Mouse (Mus musculus): ENCODE measurements at regions not wholly inside any gene's neighbourhood (a gene's known extent, or its start where the extent isn't known, plus 50 kb on each side); places are given as distances from the start of the nearest gene placed in this dataset.

DNA sequence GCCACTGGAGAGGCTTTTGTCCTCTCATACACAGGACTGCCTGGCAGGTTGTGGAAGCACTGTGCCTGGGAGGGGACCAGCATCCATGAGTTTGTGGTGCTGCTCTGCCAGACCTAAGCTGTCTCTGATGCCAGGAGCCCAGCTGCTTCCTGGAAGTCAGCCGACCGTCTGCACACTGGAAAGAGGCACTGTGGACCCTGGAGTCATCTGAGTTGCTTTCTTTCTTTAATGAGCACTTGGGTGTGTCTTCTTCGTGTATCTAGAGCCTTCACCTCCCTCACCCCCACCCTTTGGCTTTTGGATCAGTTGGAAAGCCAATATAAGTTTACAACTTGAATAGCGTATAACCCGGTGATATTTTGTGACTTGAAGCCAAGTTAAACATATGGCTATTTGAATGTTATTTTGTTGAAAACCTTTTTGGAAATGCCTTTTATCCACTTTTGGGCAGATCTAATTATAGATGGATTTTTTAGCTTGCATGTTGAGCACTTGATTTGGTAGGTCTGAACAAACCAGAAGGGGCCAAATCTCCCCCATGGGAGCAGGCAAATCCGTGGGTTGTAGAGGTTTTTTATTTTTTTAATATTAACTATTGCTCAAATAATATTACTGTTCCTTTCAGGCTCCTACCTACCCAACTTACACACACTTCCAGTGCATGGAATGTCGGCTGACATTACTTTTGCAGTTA is 92.6 kb upstream of the Twist2 start:
- 65% methylated on average over 7 of the region's 7 CpGs for WGBS
- no peaks in the 10 kb centered on the region for H3K27me3 ChIP-seq (ENCODE audit: control insufficient read depth, insufficient read depth, low read length)
- DNase-seq = no peak
- H3K4me3 ChIP-seq (ENCODE audit: control insufficient read depth, insufficient read depth, low read length) = no peak overlapping the region
- TF ChIP-seq CTCF (IDR thresholded peaks at IDR 0.05; ENCODE audit: borderline replicate concordance, control insufficient read depth, extremely low read depth, insufficient read depth, low read length, poor library complexity) (no peak), POLR2A (IDR thresholded peaks at IDR 0.05; ENCODE audit: control insufficient read depth, extremely low read depth, insufficient read depth, low read length, poor library complexity) (no peak)
- H3K4me1 ChIP-seq (replicated peaks; ENCODE audit: control insufficient read depth, insufficient read depth, low read length) = no peaks in the 10 kb centered on the region
- no peaks in the 10 kb centered on the region for H3K36me3 ChIP-seq (ENCODE audit: control insufficient read depth, insufficient read depth, low read length)
- no peak overlapping the region for H3K27ac ChIP-seq (ENCODE audit: control insufficient read depth, insufficient read depth, low read length)

DNA sequence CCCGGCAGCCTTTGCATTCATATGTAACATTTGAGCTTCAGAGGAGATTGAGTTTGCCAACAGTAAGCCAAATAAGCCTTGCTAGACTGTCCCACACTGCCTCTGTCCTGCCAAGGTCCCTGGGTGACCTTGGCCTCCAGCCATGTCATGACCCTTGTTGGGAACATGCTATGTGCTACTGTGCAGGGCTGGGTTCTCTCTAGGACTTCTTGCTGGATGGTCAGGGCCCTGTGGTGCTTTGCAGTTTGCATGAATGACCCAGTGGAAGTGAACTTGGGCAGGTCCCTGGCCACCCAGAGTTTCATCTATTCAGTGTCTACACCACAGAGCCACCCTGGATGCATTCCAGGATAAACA is 92.0 kb upstream of the Twist2 start:
- no peak overlapping the region for H3K27ac ChIP-seq (ENCODE audit: control insufficient read depth, insufficient read depth, low read length)
- TF ChIP-seq CTCF (IDR thresholded peaks at IDR 0.05; ENCODE audit: borderline replicate concordance, control insufficient read depth, extremely low read depth, insufficient read depth, low read length, poor library complexity) (no peak), POLR2A (IDR thresholded peaks at IDR 0.05; ENCODE audit: control insufficient read depth, extremely low read depth, insufficient read depth, low read length, poor library complexity) (no peak)
- 84% methylated on average over 1 of the region's 1 CpGs for WGBS
- H3K4me3 ChIP-seq (ENCODE audit: control insufficient read depth, insufficient read depth, low read length) = no peak overlapping the region
- no peak for DNase-seq
- no peaks in the 10 kb centered on the region for H3K4me1 ChIP-seq (replicated peaks; ENCODE audit: control insufficient read depth, insufficient read depth, low read length)
- no peaks in the 10 kb centered on the region for H3K27me3 ChIP-seq (ENCODE audit: control insufficient read depth, insufficient read depth, low read length)
- no peaks in the 10 kb centered on the region for H3K36me3 ChIP-seq (ENCODE audit: control insufficient read depth, insufficient read depth, low read length)

DNA sequence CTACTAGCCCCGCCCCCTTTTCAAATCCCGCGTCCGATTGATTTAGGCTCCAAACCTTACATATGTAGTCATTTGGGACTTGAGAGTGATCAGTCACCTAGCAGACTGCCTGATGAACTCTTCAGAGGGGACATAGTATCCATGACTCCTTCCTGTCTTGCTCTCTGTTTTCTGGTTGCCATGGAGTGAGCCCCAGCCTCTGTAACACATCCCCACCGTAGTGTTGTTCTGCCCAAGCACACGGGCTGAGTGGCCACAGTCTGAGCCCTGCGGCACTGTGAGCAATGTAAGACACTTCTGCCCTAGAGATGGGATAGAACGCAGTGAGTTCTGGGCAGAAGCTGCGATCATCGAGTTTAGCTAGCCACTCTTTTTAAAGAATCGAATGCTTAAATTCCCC is 88.1 kb upstream of the Twist2 start:
- no peaks in the 10 kb centered on the region for H3K27me3 ChIP-seq (ENCODE audit: control insufficient read depth, insufficient read depth, low read length)
- DNase-seq = no peak
- H3K27ac ChIP-seq (ENCODE audit: control insufficient read depth, insufficient read depth, low read length) = no peak overlapping the region
- 92% methylated on average over 11 of the region's 11 CpGs for WGBS
- H3K4me3 ChIP-seq (ENCODE audit: control insufficient read depth, insufficient read depth, low read length) = no peak overlapping the region
- H3K36me3 ChIP-seq (ENCODE audit: control insufficient read depth, insufficient read depth, low read length) = no peaks in the 10 kb centered on the region
- TF ChIP-seq POLR2A (IDR thresholded peaks at IDR 0.05; ENCODE audit: control insufficient read depth, extremely low read depth, insufficient read depth, low read length, poor library complexity) (no peak), CTCF (IDR thresholded peaks at IDR 0.05; ENCODE audit: borderline replicate concordance, control insufficient read depth, extremely low read depth, insufficient read depth, low read length, poor library complexity) (no peak)
- H3K4me1 ChIP-seq (replicated peaks; ENCODE audit: control insufficient read depth, insufficient read depth, low read length) = no peaks in the 10 kb centered on the region

DNA sequence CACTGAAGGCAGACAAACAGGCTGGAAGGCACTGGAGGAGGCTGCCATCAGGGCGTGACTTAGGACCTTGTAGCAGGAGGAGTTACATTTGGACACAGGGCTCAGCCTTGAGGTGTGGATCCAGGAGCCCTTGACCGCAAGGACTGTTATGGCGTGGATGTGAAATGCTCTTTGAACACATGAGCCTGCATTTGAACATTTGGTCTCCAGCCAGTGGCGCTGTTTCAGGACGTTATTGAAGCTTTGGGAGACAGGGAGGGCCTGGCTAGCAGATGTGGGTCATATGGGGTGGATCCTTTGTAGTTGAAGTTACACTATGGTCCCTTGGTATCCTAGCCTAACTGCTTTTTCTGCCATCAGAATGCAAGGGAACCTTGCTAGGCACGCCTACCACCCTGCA is 87.0 kb upstream of the Twist2 start:
- no peak for TF ChIP-seq CTCF (IDR thresholded peaks at IDR 0.05; ENCODE audit: borderline replicate concordance, control insufficient read depth, extremely low read depth, insufficient read depth, low read length, poor library complexity)
- H3K36me3 ChIP-seq (ENCODE audit: control insufficient read depth, insufficient read depth, low read length) = no peaks in the 10 kb centered on the region
- H3K27me3 ChIP-seq (ENCODE audit: control insufficient read depth, insufficient read depth, low read length) = no peaks in the 10 kb centered on the region
- H3K27ac ChIP-seq (ENCODE audit: control insufficient read depth, insufficient read depth, low read length) = no peak overlapping the region
- no peak for DNase-seq
- H3K4me3 ChIP-seq (ENCODE audit: control insufficient read depth, insufficient read depth, low read length) = no peak overlapping the region
- 82% methylated on average over 6 of the region's 6 CpGs for WGBS
- H3K4me1 ChIP-seq (replicated peaks; ENCODE audit: control insufficient read depth, insufficient read depth, low read length) = no peaks in the 10 kb centered on the region

DNA sequence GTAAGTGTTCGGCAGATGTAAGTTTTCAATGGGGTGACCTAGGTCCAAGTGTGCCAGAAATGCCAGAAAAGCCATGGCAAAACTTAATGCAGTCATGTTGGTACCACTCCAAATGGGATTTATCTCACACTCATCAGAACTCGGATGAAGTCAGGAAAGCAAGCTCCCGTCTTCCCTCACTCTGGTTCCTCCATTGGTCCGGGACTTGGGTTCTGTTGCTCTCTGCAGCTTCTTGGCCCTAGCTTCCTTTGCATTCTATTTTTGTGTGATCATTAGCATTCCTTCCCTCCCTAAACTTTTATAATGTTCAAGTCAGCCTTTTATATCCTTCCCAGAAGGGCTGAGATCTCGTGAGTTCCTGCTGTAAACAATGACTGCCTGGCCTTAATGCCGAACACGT is 85.9 kb upstream of the Twist2 start:
- no peaks in the 10 kb centered on the region for H3K4me1 ChIP-seq (replicated peaks; ENCODE audit: control insufficient read depth, insufficient read depth, low read length)
- no peak overlapping the region for H3K4me3 ChIP-seq (ENCODE audit: control insufficient read depth, insufficient read depth, low read length)
- TF ChIP-seq CTCF (IDR thresholded peaks at IDR 0.05; ENCODE audit: borderline replicate concordance, control insufficient read depth, extremely low read depth, insufficient read depth, low read length, poor library complexity) = no peak
- TF ChIP-seq POLR2A (IDR thresholded peaks at IDR 0.05; ENCODE audit: control insufficient read depth, extremely low read depth, insufficient read depth, low read length, poor library complexity) = no peak
- H3K27me3 ChIP-seq (ENCODE audit: control insufficient read depth, insufficient read depth, low read length) = no peaks in the 10 kb centered on the region
- no peak for DNase-seq
- H3K36me3 ChIP-seq (ENCODE audit: control insufficient read depth, insufficient read depth, low read length) = no peaks in the 10 kb centered on the region
- 85% methylated on average over 7 of the region's 7 CpGs for WGBS
- H3K27ac ChIP-seq (ENCODE audit: control insufficient read depth, insufficient read depth, low read length) = no peak overlapping the region

DNA sequence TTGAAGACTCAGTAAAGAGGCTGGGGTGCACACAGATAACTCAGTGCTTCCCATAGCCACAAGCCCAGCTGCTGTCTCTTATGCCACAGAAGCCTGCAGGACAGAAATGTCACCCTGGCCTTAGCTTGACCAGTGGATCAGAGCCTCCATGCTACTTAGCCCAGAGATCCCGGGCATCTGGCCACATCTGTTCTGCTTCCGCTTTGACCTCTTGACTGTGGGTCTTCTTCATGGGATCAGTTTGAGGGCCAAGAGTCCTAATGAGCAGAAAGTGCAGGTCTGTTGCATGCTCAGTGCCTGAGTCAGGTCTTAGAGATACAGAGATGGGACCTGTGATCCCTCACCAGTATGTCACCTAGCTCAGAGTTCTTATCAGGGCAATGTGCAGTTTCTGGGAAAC is 85.5 kb upstream of the Twist2 start:
- H3K4me1 ChIP-seq (replicated peaks; ENCODE audit: control insufficient read depth, insufficient read depth, low read length) = no peaks in the 10 kb centered on the region
- H3K27ac ChIP-seq (ENCODE audit: control insufficient read depth, insufficient read depth, low read length) = no peak overlapping the region
- no peak overlapping the region for H3K4me3 ChIP-seq (ENCODE audit: control insufficient read depth, insufficient read depth, low read length)
- 95% methylated on average over 2 of the region's 2 CpGs for WGBS
- no peaks in the 10 kb centered on the region for H3K36me3 ChIP-seq (ENCODE audit: control insufficient read depth, insufficient read depth, low read length)
- no peak for DNase-seq
- TF ChIP-seq CTCF (IDR thresholded peaks at IDR 0.05; ENCODE audit: borderline replicate concordance, control insufficient read depth, extremely low read depth, insufficient read depth, low read length, poor library complexity) = no peak
- no peak for TF ChIP-seq POLR2A (IDR thresholded peaks at IDR 0.05; ENCODE audit: control insufficient read depth, extremely low read depth, insufficient read depth, low read length, poor library complexity)
- no peaks in the 10 kb centered on the region for H3K27me3 ChIP-seq (ENCODE audit: control insufficient read depth, insufficient read depth, low read length)

DNA sequence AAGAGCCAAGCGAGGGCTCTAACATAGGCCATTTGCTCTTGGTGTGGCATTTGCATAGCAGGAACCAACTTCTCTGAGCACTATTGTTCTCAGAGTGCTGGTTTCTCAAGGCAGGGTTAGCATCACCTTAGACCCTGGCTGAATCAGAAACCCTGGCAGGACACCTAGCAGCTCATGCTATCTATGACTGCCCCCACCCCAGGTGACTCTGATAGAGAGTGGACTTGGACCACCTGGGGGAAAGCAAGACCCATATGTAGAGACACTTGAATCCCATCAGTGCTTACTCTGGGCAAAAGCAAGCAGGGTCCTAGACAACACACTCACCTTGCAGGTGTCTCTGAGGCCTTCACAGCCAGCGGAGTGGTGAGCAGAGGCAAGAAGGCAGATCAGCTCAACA is 84.4 kb upstream of the Twist2 start:
- DNase-seq = no peak
- TF ChIP-seq POLR2A (IDR thresholded peaks at IDR 0.05; ENCODE audit: control insufficient read depth, extremely low read depth, insufficient read depth, low read length, poor library complexity) (no peak), CTCF (IDR thresholded peaks at IDR 0.05; ENCODE audit: borderline replicate concordance, control insufficient read depth, extremely low read depth, insufficient read depth, low read length, poor library complexity) (no peak)
- no peak overlapping the region for H3K27ac ChIP-seq (ENCODE audit: control insufficient read depth, insufficient read depth, low read length)
- no peaks in the 10 kb centered on the region for H3K4me1 ChIP-seq (replicated peaks; ENCODE audit: control insufficient read depth, insufficient read depth, low read length)
- WGBS = 97% methylated on average over 2 of the region's 2 CpGs
- H3K27me3 ChIP-seq (ENCODE audit: control insufficient read depth, insufficient read depth, low read length) = no peaks in the 10 kb centered on the region
- H3K36me3 ChIP-seq (ENCODE audit: control insufficient read depth, insufficient read depth, low read length) = no peaks in the 10 kb centered on the region
- H3K4me3 ChIP-seq (ENCODE audit: control insufficient read depth, insufficient read depth, low read length) = no peak overlapping the region
